24 mouse cellular contexts compared by ENCODE assay signal in the genomic region with DNA sequence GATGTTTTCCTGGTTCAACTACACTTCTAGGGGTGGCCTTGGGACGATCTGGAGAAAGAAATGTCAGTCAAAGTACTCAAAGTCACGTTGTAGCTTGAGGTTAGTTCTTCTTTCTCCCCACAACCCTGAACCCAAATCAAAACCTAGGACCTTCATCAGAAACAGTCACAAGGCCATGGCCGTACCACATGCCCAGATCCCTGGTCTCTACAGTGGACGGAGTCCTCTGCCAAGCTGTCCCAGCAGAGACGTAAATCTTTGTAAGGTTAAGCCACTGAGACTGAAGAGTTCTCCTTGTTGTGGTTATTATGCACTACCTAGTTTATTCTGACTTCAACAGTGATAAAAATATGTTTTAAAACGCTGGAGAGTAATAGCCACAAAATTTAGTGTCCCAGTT. TPM values are rescaled to one million over a fixed set of nuclear protein-coding genes. Genes with fewer than 3 reads are reported as not detected.
DNase-seq lines count a peak whose midpoint lies in the region.
"Had no signal": no experiment of that assay in that cellular context is flagged by ENCODE, and none has a peak within 500 bp of the region (broad histone marks: within the 10 kb centered on the region; RNA-seq: fewer than 3 reads in every experiment).

No protein-coding gene starts in this region.

- DNase-seq in adrenal gland, adult 2 months: peak; percentile 52
- DNase-seq in adrenal gland, adult 18-20 months (ENCODE audit: low spot score in 2 of 2): no peak
- DNase-seq in adrenal gland, adult 8-10 months: peak; percentile 46
- DNase-seq in adrenal gland, postnatal 4 days (ENCODE audit: low spot score in 2 of 2): no peak
- DNase-seq in adrenal gland, postnatal 36 days: peak; percentile 26 to 62
- no peak for DNase-seq in adrenal gland, postnatal 25 days
- DNase-seq: adrenal gland, postnatal 10 days; adrenal gland, postnatal 14 days; B cell, adult 2 months; cerebellum, adult 11 months; cerebellum, adult 11-12 months; cerebellum, adult 18-20 months; cerebellum, adult 2 months; cerebellum, adult 8-10 months; cerebellum, adult 9-10 months; cerebellum, adult 9-11 months; cerebellum, postnatal 14 days had no signal

RNA-seq across cellular contexts. Expression of gene Lingo1, which starts 32.6 kb away (rescaled TPM):
- 1 to 10 TPM in 1 of 2 experiments, under 1 TPM in 1; 0.55 to 1.8 TPM for total RNA-seq in adrenal gland, adult 2 months (2021)
- 4.1 and 5.9 TPM in 2 replicates for polyA plus RNA-seq in adrenal gland, adult 2 months (2012; rRNA removed)
- 1 to 10 TPM in 1 of 2 experiments, under 1 TPM in 1; 0.70 to 1.5 TPM for total RNA-seq in adrenal gland, adult 18-20 months (2021)
- 1 to 10 TPM; 1.2 to 2.3 (median 1.8) TPM for total RNA-seq in adrenal gland, adult 8-10 months (2022)
- total RNA-seq in adrenal gland, postnatal 4 days (2021): 1 to 10 TPM; 6.1 to 8.5 TPM
- total RNA-seq in adrenal gland, postnatal 36 days (2021): 1 to 10 TPM in 1 of 2 experiments, under 1 TPM in 1; 0.66 to 1.2 TPM
- 0.86 and 1.1 TPM in 2 replicates for total RNA-seq in adrenal gland, postnatal 25 days (2021)
- total RNA-seq: CH12.LX, MEL had no signal
- polyA plus RNA-seq: activated CD4-positive, CD25-positive, alpha-beta regulatory T cell, adult 4 months; CD4-positive, CD25-positive, alpha-beta regulatory T cell, adult 4 months; G1E had no signal

RNA-seq across cellular contexts. Expression of gene Odf3l1, which starts 35.6 kb away (rescaled TPM):
- 1 to 10 TPM; 1.5 to 1.7 TPM for total RNA-seq in adrenal gland, adult 2 months (2021)
- 7.4 and 7.6 TPM in 2 replicates for polyA plus RNA-seq in adrenal gland, adult 2 months (2012; rRNA removed)
- 1 to 10 TPM in 1 of 2 experiments, under 1 TPM in 1; 0.66 to 6.0 TPM for total RNA-seq in adrenal gland, adult 18-20 months (2021)
- total RNA-seq in adrenal gland, adult 8-10 months (2022): 1 to 10 TPM in 1 of 4 experiments, under 1 TPM in 2, not detected in 1; 0.29 to 1.5 (median 0.40) TPM
- total RNA-seq in adrenal gland, postnatal 4 days (2021): 1 to 10 TPM in 1 of 2 experiments, under 1 TPM in 1; 0.73 to 1.4 TPM
- total RNA-seq in adrenal gland, postnatal 36 days (2021): 1 to 10 TPM in 1 of 2 experiments, under 1 TPM in 1; 0.63 to 1.7 TPM
- total RNA-seq in adrenal gland, postnatal 25 days (2021): 1.6 and 1.8 TPM in 2 replicates
- total RNA-seq: CH12.LX, ES-E14, G1E, MEL had no signal
- polyA plus RNA-seq: activated CD4-positive, CD25-positive, alpha-beta regulatory T cell, adult 4 months; CD4-positive, CD25-positive, alpha-beta regulatory T cell, adult 4 months; G1E; Patski had no signal

RNA-seq across cellular contexts. Expression of gene Cspg4, which starts 36.0 kb away (rescaled TPM):
- total RNA-seq in adrenal gland, adult 2 months (2021): 10 to 100 TPM in 1 of 2 experiments, 1 to 10 TPM in 1; 7.8 to 11.8 TPM
- 17.9 and 19.0 TPM in 2 replicates for polyA plus RNA-seq in adrenal gland, adult 2 months (2012; rRNA removed)
- 10 to 100 TPM in 1 of 2 experiments, 1 to 10 TPM in 1; 7.3 to 19.1 TPM for total RNA-seq in adrenal gland, adult 18-20 months (2021)
- total RNA-seq in adrenal gland, adult 8-10 months (2022): 10 to 100 TPM in 1 of 4 experiments, 1 to 10 TPM in 3; 6.4 to 15.0 (median 8.1) TPM
- total RNA-seq in adrenal gland, postnatal 4 days (2021): 10 to 100 TPM; 12.4 to 16.5 TPM
- 10 to 100 TPM in 1 of 2 experiments, 1 to 10 TPM in 1; 9.7 to 12.0 TPM for total RNA-seq in adrenal gland, postnatal 36 days (2021)
- total RNA-seq in adrenal gland, postnatal 25 days (2021): 10.0 and 10.4 TPM in 2 replicates
- polyA plus RNA-seq: CD4-positive, CD25-positive, alpha-beta regulatory T cell, adult 4 months; G1E had no signal

Comparison
In these comparisons a context has a peak if more than half of its experiments do, and no peak if none do; other contexts are left out.
1. DNase-seq: peak in adrenal gland, adult 2 months (single experiment), adrenal gland, adult 8-10 months (single experiment) and adrenal gland, postnatal 36 days (2 of 2); none in adrenal gland, adult 18-20 months (0 of 2), adrenal gland, postnatal 4 days (0 of 2) and adrenal gland, postnatal 25 days (single experiment).